In genomic region chr2:93791516-93792499, GRCm38 (mm10) we compare ENCODE assay signal across 7 mouse cellular contexts. TPM values are rescaled to one million over a fixed set of nuclear protein-coding genes. Genes with fewer than 3 reads are reported as not detected.
A peak's percentile ranks its signal among the peaks of the same experiment; 100 is the strongest.
DNase-seq lines count a peak whose midpoint lies in the region; ATAC-seq lines count a peak whose summit lies in the region.

No protein-coding gene starts in this region.

- intact Hi-C loops in heart, postnatal 36 days (cut with DNase I) = no loop called here

- H3K4me3 ChIP-seq in embryonic facial prominence, embryonic 14.5 days (ENCODE audit: low read depth, low read length) = no peak overlapping the region

- no peaks in the 10 kb centered on the region for H3K27me3 ChIP-seq in embryonic facial prominence, embryonic 14.5 days (replicated peaks; ENCODE audit: control insufficient read depth, insufficient read depth, low read length)

- H3K4me1 ChIP-seq in embryonic facial prominence, embryonic 14.5 days (ENCODE audit: control insufficient read depth, insufficient read depth, low read length) = peaks cover 6% of the 10 kb centered on the region; the same call in 1 of the 2 replicates

- peak; percentile 83 for DNase-seq in 416B (ENCODE audit: low read depth)
- DNase-seq in adipocyte (ENCODE audit: low spot score) = peak; percentile 95
- DNase-seq in embryonic facial prominence, embryonic 14.5 days (ENCODE audit: low spot score) = peak; percentile 69
- peak; percentile 45 to 57 for DNase-seq in heart, postnatal 36 days
- peak; percentile 59 to 74 for DNase-seq in kidney, postnatal 4 days
- peak; percentile 77 for DNase-seq in lung, postnatal 14 days
- no peak for DNase-seq in spleen, postnatal 4 days (ENCODE audit: low spot score in 2 of 2)

- H3K9ac ChIP-seq in embryonic facial prominence, embryonic 14.5 days (ENCODE audit: low read depth, low read length) = peak overlapping the region; percentile 27; the same call in 1 of the 2 replicates

- H3K36me3 ChIP-seq in embryonic facial prominence, embryonic 14.5 days (ENCODE audit: control insufficient read depth, insufficient read depth, low read length) = peaks cover 49% of the 10 kb centered on the region

- H3K27ac ChIP-seq in embryonic facial prominence, embryonic 14.5 days (replicated peaks; ENCODE audit: low read depth, low read length) = peak overlapping the region; percentile 5; the same call in 1 of the 2 replicates

- no peak overlapping the region for H3K4me2 ChIP-seq in embryonic facial prominence, embryonic 14.5 days (ENCODE audit: low read depth, low read length)

- 44% methylated on average over 13 of the region's 13 CpGs for WGBS in embryonic facial prominence, embryonic 14.5 days

- H3K9me3 ChIP-seq in embryonic facial prominence, embryonic 14.5 days (ENCODE audit: control insufficient read depth, low read length) = no peaks in the 10 kb centered on the region

- ATAC-seq in embryonic facial prominence, embryonic 14.5 days (ENCODE audit: low read depth) = peak; percentile 63

RNA-seq across cellular contexts. Expression of gene Ext2, which starts 30.6 kb away (rescaled TPM):
- polyA plus RNA-seq in embryonic facial prominence, embryonic 14.5 days (2014; fragmentation: Nextera tagmentation; extraction: Ambion mirVana) = 115 and 126 TPM in 2 replicates
- 10 to 100 TPM; 40.4 to 44.1 TPM for total RNA-seq in heart, postnatal 36 days (2021)

RNA-seq across cellular contexts. Expression of gene Accs, which starts 57.9 kb away (rescaled TPM):
- 5.7 and 7.0 TPM in 2 replicates for polyA plus RNA-seq in embryonic facial prominence, embryonic 14.5 days (2014; fragmentation: Nextera tagmentation; extraction: Ambion mirVana)
- 1 to 10 TPM; 4.0 to 6.2 TPM for total RNA-seq in heart, postnatal 36 days (2021)

Comparison
In these comparisons a context has a peak if more than half of its experiments do, and no peak if none do; other contexts are left out.
1. DNase-seq: peak in 416B (single experiment), adipocyte (single experiment), embryonic facial prominence, embryonic 14.5 days (single experiment), heart, postnatal 36 days (2 of 2), kidney, postnatal 4 days (2 of 2) and lung, postnatal 14 days (single experiment); none in spleen, postnatal 4 days (0 of 2).